Mouse (Mus musculus): ENCODE data around the gene Plcl1.

Gene Plcl1

DNA sequence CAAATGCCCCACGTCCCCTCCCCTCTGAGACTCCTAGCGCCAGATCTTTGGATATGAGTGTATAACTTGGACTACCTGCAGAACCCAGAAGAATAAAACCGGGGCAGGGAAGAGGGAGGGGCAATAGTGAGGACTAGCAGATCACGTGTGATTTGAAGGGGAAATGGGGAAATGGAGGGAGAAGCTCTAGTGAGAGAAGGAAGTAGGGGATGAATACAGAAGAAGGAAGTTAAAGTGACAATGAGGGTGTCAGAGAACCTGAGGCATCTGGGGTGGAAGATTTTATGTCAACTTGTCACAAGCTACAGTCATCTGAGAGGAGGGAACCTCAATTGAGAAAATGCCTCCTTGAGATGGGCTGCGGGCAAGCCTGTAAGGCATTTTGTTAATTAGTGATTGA lies 119.4 kb downstream of the Plcl1 start:
- no peak for DNase-seq (ENCODE audit: low read depth, low spot score)

DNA sequence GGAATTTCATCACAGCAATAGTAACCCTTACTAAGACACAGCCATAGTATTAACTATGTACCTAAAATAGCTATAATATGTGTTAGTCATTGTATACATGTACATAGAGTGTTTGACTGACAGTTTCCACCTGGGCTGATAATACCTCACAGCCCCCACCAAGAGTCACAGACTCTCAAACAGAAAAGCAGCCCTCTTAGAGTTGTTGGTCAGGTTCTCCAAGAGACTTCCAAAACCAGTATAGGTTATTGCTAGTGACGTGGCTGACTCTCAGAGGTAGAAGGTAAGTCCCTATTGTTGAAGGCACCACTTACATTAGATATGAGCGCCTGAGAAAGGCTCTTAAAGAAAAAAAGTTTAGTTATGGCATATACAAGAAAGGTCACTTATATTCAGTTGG lies 120.0 kb downstream of the Plcl1 start:
- no peak for DNase-seq (ENCODE audit: low read depth, low spot score)

DNA sequence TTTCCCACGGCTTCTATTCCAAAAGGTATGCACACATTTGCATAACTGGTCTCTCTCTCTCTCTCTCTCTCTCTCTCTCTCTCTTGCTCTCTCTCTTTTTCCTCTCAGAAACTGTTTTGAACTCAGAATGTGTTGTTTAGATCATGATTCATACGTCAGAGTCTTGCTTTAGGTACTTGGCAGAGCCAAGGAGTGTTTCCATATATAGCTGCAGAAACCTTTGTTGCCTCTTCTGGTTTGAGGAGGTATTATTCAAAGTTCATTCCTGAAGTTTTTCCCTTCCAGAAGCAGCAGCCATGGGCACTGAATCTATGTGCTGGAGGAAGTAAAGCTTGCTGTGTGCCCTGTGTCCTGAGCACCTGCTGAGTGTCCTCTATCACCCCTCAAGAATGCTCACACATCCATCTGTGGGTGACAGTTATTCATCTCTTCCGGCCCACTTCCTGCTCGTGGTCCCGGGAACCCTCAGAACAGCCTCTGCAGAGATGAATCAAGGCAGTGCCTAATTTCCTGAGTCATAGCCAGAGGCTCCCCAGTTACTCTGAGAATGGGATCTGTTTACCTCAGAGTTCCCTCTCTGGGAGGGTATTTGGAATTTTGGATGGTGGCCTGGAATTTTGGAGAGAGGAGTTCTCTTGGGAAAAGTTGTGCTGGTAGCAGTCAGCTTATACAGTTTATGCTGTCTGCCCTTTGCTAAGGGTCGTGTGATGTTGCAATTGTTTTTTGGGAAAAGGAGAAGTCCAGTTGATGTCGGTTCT lies 123.0 kb downstream of the Plcl1 start:
- no peak for DNase-seq (ENCODE audit: low read depth, low spot score)

DNA sequence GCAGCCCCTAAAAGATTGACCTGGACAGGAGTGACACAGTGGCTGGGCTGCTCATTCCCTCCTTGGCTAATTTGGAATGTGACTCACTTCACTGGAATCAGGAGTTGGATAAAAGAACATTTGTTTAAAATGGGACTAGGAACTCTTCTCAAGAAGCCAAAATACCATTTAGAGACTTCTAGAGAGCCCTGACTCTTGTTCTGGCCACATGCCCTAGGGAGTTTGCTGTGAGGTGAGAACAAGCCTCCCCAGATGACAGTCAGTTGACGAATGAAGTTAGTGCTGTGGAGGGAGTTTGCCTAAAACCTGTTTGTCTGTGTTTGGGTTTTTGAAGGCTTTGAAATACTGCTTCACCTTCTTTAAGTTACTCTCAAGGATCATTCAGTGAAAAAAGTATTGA lies 128.1 kb downstream of the Plcl1 start:
- no peak for DNase-seq (ENCODE audit: low read depth, low spot score)

DNA sequence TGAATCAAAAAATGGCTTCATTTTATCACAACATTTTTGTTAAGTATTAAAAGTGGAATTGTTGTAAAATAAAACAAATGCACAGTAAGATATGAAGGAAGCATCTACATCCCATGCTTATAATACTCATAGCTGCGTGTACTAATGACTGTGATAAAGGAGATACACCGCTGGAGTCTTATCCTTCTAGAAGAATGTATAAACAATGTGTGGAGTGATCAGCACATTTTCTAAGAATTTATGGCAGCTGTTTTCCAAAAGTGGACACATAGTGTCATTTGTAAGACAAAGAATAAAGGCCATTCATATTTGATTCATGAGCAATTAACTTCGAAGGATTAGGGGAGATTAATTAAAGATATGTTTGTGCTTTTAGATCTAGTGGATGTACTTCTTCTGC lies 148.7 kb downstream of the Plcl1 start:
- DNase-seq (ENCODE audit: low read depth, low spot score), result no peak

DNA sequence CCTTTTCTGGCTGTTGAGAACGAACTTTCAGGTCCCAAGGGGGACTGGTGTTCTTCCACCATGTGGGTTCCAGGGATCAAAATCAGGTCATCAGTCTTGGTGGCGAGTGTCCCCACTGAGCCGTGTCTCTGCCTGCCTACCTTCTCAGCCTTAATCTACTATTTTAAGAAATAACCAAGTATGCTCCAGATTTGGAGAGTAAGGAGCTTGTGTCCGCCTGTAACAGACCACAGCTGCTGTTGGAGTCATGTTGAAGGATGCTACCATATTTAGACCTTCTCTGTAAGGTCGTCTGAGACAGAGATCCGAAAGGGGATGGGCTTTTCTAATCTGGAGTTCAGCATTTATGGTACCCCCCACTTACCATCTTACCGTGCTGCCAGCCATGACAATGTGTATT lies 152.2 kb downstream of the Plcl1 start:
- no peak for DNase-seq (ENCODE audit: low read depth, low spot score)

DNA sequence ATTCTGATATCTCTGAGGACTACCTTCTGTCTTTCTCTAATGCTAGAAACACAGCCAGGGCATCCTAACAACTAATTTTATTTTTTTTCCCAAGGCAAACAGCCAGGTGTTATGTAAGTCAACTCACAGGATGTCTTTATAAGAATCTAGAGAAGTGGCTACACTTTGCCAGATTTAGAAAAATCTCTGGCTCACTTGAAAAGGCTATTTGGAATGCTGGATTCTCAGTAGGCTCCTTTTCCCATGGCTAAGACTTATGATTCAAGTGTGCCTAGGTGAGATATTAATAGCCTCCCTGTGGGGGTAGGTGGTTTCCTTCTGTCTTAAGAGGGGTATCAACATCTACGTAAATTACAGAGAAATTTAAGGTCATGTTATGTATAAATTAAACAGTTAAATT lies 152.7 kb downstream of the Plcl1 start:
- DNase-seq (ENCODE audit: low read depth, low spot score), result no peak

DNA sequence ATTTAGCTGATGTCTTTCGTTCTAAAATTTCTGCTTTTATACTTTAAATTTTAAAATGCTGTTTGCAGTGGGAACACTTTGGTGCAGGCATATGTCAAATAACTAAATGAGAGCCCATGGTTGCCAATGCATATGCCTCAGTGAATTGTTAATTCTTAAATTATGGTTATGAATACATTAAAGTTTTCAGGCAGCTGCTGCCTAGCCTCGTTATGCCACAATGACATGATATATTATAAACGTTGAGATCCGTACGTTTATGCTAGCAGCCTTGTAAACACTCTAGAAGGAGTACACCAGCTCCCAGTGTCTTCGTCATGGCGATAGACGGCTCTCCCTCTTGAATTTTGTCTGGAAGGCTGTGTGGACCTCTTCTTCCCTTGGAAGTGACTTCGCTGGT lies 154.3 kb downstream of the Plcl1 start:
- DNase-seq (ENCODE audit: low read depth, low spot score), result no peak

DNA sequence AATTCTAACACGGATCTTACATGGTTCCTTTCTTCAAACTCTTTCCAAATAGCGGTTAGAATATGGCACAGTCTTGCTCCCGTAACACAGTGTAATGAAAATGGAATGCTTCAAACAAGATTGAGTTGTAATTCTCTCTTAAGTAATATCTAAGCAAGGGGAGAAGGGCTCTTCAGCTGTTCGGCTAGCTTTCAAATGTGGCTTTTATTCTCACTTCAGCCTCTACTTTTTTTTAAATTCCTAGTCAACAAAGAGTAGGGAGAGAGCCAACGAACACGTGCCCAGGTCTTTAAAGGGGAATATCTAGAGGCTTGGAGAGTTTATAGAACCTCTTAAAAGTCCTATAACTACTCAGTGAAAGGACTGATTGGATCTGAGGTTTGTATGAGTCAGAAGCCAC lies 160.2 kb downstream of the Plcl1 start:
- no peak for DNase-seq (ENCODE audit: low read depth, low spot score)

DNA sequence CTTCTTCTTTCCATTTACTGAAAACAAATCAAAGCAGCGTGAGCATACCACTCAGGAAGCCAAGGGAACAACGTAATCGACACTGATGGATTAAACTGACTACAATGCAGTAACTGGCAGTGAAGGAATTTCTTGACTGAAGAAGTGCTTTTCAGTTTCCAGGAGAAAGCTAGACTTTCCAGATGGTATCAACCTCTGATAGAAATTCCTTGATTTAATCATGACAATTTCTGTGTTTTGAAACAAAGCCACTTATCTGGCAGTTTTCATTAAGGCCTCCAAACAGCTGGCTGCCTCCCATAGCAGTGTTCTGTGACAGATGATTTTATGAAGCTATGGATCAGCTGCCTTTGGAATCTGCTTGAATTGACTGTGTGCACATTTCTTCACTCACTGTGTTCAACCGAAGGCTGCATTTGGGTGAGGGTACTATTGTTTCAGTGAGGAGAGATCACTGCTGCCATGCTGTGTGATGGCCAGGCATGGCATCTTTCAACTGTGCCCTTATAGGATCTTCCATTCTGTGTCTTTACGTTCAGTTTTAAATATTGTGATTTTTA lies 162.2 kb downstream of the Plcl1 start:
- peak; percentile 8 for DNase-seq (ENCODE audit: low read depth, low spot score)

DNA sequence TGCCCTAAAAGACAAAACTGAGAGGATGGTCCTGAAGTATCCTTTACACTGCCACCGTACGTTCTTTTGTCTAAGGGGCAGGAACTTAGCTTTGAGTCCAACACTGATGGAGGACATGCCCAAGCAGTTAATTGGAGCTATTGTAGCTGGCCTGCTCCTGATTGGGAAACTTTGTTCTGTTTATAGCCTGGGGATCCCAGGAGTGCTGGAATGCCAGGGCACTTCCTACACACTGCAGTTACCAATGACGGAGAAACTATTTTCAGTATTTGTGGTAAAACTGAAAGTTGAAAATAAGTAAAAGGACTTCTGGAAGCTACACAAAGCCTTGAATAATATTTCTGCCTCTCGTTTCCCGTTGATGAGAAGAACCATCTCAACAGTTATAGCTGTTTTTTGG lies 164.5 kb downstream of the Plcl1 start:
- no peak for DNase-seq (ENCODE audit: low read depth, low spot score)

DNA sequence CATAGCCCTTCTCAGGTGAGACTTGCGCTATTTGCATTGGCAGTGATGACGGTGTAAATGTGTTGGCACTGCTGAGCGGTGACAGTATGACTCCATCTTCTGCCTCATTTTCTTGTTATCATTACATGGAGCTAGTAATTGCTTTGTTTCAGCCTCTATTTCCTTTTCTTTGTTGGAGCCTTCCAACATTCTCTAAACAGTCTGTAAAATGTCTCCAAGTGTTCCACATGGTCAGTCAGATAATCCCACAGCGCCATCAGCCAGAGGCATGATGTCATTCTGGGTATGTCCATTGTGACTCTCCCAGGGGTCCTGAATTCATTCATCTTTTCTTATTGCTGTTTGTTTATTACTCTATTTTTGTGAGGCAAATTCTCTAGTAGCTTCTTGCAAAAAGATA lies 165.7 kb downstream of the Plcl1 start:
- DNase-seq (ENCODE audit: low read depth, low spot score), result no peak

DNA sequence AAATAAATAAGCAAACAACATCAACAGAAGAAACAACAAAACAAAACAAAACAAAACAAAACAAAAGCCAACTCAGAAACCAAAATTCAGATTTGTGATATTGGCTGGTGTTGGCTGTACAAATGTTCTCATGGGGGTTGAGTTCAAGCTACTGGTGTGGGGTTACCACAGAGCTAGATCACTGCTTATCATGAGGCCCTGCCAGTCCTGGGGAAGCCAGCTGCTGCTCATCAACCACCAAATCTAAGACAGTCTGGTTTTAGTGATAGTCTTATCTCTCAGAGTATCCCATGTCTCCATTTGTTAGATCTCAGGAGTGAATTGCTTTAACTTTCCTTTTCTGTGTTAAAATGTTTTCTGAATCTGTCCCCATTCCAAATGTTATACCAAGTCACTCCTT lies 166.5 kb downstream of the Plcl1 start:
- DNase-seq (ENCODE audit: low read depth, low spot score), result no peak

DNA sequence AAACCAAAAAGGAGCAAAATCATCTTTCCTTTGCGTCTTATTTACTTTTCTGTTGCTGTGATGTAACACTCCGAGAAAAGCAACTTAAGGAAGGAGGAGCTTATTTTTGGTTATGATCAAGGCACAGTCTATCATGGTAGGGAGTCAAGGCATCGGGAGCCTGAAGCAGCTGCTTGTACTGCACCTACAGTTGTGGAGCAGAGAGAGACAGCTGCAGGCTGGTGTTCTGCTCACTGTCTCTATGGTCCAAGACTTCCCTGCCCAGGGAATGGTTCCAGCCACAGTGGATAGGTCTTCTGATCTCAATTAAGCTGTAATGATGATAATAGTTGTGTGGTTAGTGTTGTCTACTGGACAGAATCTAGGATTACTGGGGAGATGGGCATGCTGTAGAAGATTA lies 166.9 kb downstream of the Plcl1 start:
- DNase-seq (ENCODE audit: low read depth, low spot score), result no peak

DNA sequence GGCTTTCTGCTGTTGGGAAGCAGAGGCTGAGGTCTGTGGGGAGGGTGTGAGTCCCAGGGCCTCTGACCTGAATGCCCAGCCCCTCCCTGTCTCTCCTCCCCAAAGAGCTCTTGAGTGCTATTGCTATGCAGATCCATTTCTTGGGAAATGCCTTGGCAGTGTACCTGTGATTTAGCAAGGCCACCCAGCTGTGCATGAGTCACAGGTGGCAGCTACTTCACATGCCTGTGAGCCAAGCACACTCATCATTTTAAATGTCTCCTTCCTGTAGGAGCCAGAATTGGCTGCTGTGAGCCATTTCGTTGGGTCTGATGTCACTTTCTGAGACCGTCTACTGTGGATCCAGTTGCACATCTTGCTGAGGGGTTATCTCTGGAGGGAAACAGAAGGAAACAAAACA lies 170.2 kb downstream of the Plcl1 start:
- DNase-seq (ENCODE audit: low read depth, low spot score), result no peak

DNA sequence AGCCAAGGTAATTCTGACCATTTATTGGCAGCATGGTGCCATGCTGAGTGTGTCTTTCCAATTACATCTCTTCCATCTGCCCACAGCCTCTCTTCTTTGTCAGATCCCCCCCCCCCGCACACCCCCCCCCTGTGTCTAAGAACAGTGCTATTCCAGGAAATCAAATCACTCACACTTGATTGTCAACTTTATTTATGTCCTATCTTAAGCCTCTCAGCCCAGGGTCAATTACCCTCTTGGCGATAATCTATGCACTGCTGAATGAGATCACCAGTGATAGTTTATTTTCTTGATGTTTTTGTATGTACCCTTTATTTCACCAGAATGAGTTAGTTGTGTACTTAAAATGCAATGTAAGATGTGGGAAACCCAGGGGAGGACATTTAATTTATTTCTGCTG lies 176.0 kb downstream of the Plcl1 start:
- DNase-seq (ENCODE audit: low read depth, low spot score), result no peak

DNA sequence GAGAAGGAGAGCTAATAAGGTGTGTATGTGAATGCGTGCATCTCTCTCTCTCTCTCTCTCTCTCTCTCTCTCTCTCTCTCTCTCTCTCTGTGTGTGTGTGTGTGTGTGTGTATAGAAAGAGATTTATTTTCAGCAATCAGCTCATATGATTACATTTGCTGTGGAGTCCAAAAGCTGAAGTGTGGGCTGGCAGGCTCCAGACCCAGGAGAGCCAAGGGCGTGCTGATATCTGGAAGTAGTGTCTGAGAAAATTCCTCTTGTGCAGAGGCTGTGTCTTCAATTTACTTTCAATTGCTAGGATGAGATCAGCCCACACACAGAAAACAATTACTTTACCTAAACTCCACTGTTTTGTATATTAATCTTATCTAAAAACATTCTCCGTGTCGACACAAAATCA lies 179.7 kb downstream of the Plcl1 start:
- DNase-seq (ENCODE audit: low read depth, low spot score), result no peak

DNA sequence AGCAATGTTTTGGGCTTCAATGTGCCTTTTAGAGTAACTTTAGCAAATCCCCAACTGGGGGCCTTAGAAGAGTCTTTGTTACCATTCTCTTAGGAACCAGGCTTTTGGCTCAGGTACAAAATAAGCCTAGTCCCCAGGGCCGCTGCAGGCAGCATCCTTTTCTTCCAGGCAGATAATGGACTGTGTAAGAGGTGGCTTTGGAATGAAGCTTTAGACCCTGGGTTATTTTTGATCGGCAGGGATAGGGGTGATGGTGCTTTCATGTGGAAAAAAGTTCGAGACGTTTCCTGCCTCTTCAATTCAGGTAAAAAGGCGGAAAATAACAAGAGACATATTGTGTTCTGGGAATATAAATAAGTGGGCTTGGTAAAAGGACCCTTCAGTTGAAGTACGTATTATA lies 182.4 kb downstream of the Plcl1 start:
- no peak for DNase-seq (ENCODE audit: low read depth, low spot score)

DNA sequence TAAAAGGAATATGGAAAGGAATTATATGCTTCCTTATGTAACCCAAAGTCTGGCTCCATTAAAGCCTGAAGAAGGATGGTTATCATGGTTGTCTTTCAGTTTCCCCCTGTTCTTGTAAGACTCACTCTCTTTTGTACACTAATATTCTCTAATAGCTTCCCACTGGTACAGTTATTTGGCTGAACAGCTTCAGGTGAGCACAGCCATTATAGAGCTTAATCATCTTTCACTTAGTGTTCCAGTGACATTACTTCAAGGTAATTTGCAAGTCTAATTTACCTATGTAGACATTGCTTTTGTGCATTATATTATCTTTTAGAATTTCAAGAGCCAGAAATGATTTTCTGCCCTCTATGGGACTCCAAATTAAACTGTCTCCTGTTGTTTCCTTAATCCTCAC lies 184.3 kb downstream of the Plcl1 start:
- DNase-seq (ENCODE audit: low read depth, low spot score), result no peak

DNA sequence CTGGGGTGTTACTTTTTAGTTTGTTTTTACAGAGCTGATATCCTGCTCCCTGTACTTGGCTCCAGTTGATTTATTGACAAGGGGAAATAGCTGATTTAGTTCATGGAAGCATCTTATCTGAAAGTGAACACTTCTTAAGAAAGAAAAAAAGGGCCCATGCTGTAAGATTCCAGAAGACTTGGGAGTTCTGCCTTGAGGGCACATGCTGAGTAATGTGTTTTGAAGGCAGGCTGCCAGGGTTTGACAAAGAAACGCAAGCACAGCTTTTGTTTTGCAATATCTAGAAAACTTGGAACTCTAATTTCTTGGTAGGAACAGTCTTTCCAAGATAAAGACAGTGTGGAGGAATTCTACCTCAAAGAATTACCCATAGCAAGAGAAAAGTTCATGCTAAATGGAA lies 194.8 kb downstream of the Plcl1 start:
- DNase-seq (ENCODE audit: low read depth, low spot score), result no peak

DNA sequence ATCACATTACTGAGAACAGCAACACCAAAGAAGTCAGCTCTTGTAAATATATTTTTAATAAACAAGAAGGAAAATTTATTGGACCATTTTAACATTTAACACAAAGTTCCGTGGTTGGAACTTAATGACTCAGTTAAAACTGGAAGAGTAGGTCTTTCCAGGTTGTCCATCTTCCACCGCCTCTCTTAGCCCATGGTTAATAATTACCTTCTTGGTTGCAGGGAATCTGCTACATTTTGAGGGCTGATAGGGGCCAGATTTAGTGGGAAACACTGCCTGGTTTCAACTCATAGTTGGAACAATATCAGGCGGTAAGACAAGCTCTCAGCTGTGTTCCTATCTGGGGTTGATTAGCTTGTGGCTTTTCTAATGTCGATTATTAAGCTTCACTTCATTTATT lies 198.9 kb downstream of the Plcl1 start:
- DNase-seq (ENCODE audit: low read depth, low spot score), result no peak

DNA sequence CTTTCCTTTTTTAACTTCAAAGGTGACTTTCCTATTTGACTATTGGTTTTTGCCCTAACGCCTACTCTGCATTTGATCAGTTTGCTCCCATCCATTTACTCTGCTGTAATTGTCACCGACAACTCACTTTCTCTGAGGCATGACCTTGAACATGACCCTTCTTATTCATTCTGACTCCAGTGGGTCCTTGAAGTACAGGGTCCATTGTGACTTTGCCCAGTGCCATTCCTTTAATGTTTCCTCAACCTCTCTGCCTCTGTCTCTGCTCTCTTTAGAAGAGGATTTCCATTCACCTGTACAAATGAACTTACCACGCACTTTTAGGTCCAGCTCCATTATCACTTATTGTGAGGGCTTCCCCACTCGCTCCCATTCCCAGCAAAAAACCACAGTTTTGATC lies 199.7 kb downstream of the Plcl1 start:
- no peak for DNase-seq (ENCODE audit: low read depth, low spot score)

DNA sequence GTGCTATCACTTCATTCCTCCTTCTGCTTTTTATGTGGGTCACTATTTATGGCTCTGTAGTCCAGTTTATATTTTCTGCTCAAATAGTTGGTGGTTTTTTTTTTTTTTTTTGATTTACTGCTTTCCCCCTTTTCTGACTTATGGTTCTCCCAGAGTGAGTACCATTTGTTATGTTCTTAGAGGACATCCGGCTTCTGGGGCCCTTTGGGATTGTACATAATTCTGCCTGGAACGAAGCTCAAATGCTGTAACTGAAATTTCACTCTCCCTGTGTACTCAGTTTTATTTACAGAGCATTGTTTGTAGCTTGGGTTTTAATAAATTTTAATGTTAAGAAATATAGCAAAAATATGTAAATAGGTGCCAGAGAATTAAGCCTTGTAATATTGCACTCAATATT lies 200.2 kb downstream of the Plcl1 start:
- no peak for DNase-seq (ENCODE audit: low read depth, low spot score)

DNA sequence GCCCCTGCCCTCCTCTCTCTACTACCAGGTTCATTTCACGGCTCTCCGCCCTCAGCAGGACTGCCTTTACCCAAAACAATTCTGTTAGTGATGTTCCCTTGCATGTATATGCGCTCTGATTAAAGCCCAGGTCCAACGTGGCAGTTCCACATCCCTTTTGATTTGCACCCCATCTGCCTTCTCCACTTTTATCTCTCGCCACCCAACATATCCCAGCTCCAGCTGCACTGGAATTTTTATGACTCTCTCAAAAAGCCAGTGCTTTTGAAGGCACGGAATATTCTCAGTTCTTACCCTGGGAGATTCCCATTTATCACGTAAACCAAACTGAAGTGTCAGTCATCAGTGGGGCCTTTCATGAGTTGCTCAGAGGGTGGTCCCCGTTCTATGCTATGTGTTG lies 200.7 kb downstream of the Plcl1 start:
- peak; percentile 74 for DNase-seq (ENCODE audit: low read depth, low spot score)

All from mesoderm, embryonic 11.5 days (tissue).